Mouse (Mus musculus): ENCODE measurements around the gene Nppa. TPM values are rescaled to one million over a fixed set of nuclear protein-coding genes. Genes with fewer than 3 reads are reported as not detected.
A peak's percentile ranks its signal among the peaks of the same experiment; 100 is the strongest.

The Nppa gene
- total RNA-seq (2021), result 1 to 10 TPM in 1 of 2 experiments, under 1 TPM in 1; 0.53 to 1.3 TPM
- long read RNA-seq, experiment 1, partial matches to known transcripts, result 0 of 1 reads
- long read RNA-seq, experiment 1, other reads (novel, unspliced or antisense), result 0 of 1 reads
- long read RNA-seq, experiment 2, result 0 reads

GRCm38 (mm10) chr4:148000202-148000772 is at the start of gene Nppa:
Nppa (plus strand) TSS chr4:148000722.
- intact Hi-C loops (cut with DNase I), result no loop called here
- peak in 1 of 2 experiments; percentile 57 for DNase-seq (ENCODE audit: low spot score in 2 of 2)

- intact Hi-C loops (cut with DNase I), result no loop called here
- DNase-seq (ENCODE audit: low spot score in 2 of 2), result peak; percentile 72 to 75
Observed at GRCm38 (mm10) chr4:147953590-147953989, 46.9 kb upstream of the Nppa start.

- DNase-seq (ENCODE audit: low spot score in 2 of 2), result no peak
- intact Hi-C loops (cut with DNase I), result no loop called here
Observed at GRCm38 (mm10) chr4:147957141-147957540, 43.4 kb upstream of the Nppa start.

- intact Hi-C loops (cut with DNase I), result loop anchor here (2.0 kb wide), 1 partner anchor 49 kb away; no protein-coding TSS in a partner anchor
- DNase-seq (ENCODE audit: low spot score in 2 of 2), result peak; percentile 74 to 80
Observed at GRCm38 (mm10) chr4:147959881-147960831, 40.4 kb upstream of the Nppa start.

- intact Hi-C loops (cut with DNase I), result no loop called here
Observed at GRCm38 (mm10) chr4:147962781-147963180, 37.7 kb upstream of the Nppa start.

GRCm38 (mm10) chr4:147963623-147964022 is 36.9 kb upstream of the Nppa start:
- DNase-seq (ENCODE audit: low spot score in 2 of 2), result no peak
- intact Hi-C loops (cut with DNase I), result no loop called here

More at GRCm38 (mm10) chr4:147962781-147963180, 37.7 kb upstream of the Nppa start:
- DNase-seq (ENCODE audit: low spot score in 2 of 2), result no peak

GRCm38 (mm10) chr4:147965712-147966111 is 34.8 kb upstream of the Nppa start:
- intact Hi-C loops (cut with DNase I), result no loop called here
- no peak for DNase-seq (ENCODE audit: low spot score in 2 of 2)

GRCm38 (mm10) chr4:147968816-147969215 is 31.7 kb upstream of the Nppa start:
- DNase-seq (ENCODE audit: low spot score in 2 of 2), result no peak
- intact Hi-C loops (cut with DNase I), result no loop called here

GRCm38 (mm10) chr4:147969337-147969736 is 31.2 kb upstream of the Nppa start:
- no peak for DNase-seq (ENCODE audit: low spot score in 2 of 2)
- intact Hi-C loops (cut with DNase I), result no loop called here

- intact Hi-C loops (cut with DNase I), result no loop called here
- no peak for DNase-seq (ENCODE audit: low spot score in 2 of 2)
Observed at GRCm38 (mm10) chr4:147976237-147976636, 24.3 kb upstream of the Nppa start.

- intact Hi-C loops (cut with DNase I), result no loop called here
- DNase-seq (ENCODE audit: low spot score in 2 of 2), result no peak
Observed at GRCm38 (mm10) chr4:147977726-147978125, 22.8 kb upstream of the Nppa start.

GRCm38 (mm10) chr4:147978391-147978790 is 22.1 kb upstream of the Nppa start:
- intact Hi-C loops (cut with DNase I), result no loop called here
- DNase-seq (ENCODE audit: low spot score in 2 of 2), result no peak

GRCm38 (mm10) chr4:147979441-147979860 is 21.1 kb upstream of the Nppa start:
- no peak for DNase-seq (ENCODE audit: low spot score in 2 of 2)
- intact Hi-C loops (cut with DNase I), result no loop called here

GRCm38 (mm10) chr4:147985205-147986132 is 15.1 kb upstream of the Nppa start, which contains the start of gene Nppb:
Nppb (plus strand) TSS chr4:147985788.
- intact Hi-C loops (cut with DNase I), result no loop called here
- DNase-seq (ENCODE audit: low spot score in 2 of 2), result no peak

- DNase-seq (ENCODE audit: low spot score in 2 of 2), result no peak
- intact Hi-C loops (cut with DNase I), result no loop called here
Observed at GRCm38 (mm10) chr4:147993571-147994095, 6.9 kb upstream of the Nppa start.

- intact Hi-C loops (cut with DNase I), result no loop called here
- no peak for DNase-seq (ENCODE audit: low spot score in 2 of 2)
Observed at GRCm38 (mm10) chr4:147995311-147995710, 5.2 kb upstream of the Nppa start.

- DNase-seq (ENCODE audit: low spot score in 2 of 2), result no peak
- intact Hi-C loops (cut with DNase I), result no loop called here
Observed at GRCm38 (mm10) chr4:148001013-148001789, 679 bp downstream of the Nppa start.

GRCm38 (mm10) chr4:148001866-148002265 is 1.3 kb downstream of the Nppa start:
- no peak for DNase-seq (ENCODE audit: low spot score in 2 of 2)
- intact Hi-C loops (cut with DNase I), result no loop called here

Measured in left cerebral cortex, postnatal 14 days (tissue).